Mouse (Mus musculus) kidney, adult 2 months (tissue): ENCODE results near the gene Tenm1.

Experiments
- CTCF ChIP-seq: fragments of 200-500 bp; conservative IDR thresholded peaks from 2 replicates; pipeline ENCODE4 v1.5.1; 2011; ENCODE audit warnings: low read depth, mild to moderate bottlenecking, control low read depth, low read length, moderate library complexity, mixed read lengths; ENCODE audit not compliant: insufficient read depth, insufficient read length
- POLR2A ChIP-seq: fragments of 200-500 bp; IDR thresholded peaks from one replicate; pipeline ENCODE4 v1.6.1; 2011; ENCODE audit warnings: low read depth, low read length, control low read depth

DNA sequence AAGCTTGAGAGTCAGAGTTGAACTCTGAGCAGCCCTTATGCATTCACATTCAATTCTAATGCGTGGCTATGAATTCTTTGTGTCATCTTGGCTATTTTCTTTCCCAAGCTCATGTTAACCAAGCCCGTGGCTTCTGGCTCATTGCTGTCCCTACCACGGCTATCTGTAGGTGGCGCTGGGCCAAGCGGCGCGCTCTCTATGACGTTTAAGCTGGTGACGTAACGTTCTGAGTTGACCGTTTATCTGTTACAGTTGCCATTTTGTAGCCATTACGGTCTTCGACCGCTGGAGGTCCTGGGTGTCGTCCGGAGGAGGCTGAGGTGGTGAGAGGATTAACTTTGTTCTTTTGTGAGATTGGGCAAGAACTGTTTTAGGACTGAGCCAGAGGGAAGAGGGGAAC lies 939.5 kb downstream of the Tenm1 start, which contains the start of gene Tex13c2:
- TF ChIP-seq CTCF (no peak), POLR2A (no peak)
